Mouse (Mus musculus) 416B (cell line): ENCODE results near the gene Olfr1151.

Experiments used
- DNase-seq: peaks from one replicate; pipeline ENCODE4 v3.0.0; 2011; ENCODE audit warnings: low read depth

Gene Olfr1151

DNA sequence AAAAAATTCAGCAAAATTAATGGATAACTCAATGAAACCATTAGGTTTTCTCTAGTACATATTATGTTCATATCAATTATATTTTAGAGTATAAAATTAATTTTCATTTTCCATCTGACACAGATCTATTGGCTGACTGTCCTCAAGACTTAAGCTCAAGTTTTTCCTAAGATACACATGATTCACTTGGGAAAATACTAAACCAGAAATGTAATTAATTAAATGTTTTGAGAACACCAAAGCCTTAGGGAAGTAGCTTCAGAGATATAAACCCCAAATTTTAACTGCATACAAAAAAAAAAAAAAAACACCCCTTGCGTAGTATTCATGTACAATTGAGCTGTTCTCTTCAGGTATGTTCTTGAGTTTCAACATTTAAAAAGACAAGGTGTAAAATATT lies at the start of gene Olfr1151:
Gene Olfr1151, plus strand, starts transcription at position 301 of the 400 bp plus-strand sequence.
- no peak for DNase-seq

- no peak for DNase-seq
These were observed 46.1 kb upstream of the Olfr1151 start, which contains the start of gene Olfr1145 for GRCm38 (mm10) chr2:87809522-87809921. Gene Olfr1145 (plus strand): TSS chr2:87809822.

GRCm38 (mm10) chr2:87830233-87830632 lies 25.4 kb upstream of the Olfr1151 start, which contains the start of gene Olfr1148:
Gene Olfr1148 (plus strand): TSS chr2:87830533.
- DNase-seq = no peak

DNA sequence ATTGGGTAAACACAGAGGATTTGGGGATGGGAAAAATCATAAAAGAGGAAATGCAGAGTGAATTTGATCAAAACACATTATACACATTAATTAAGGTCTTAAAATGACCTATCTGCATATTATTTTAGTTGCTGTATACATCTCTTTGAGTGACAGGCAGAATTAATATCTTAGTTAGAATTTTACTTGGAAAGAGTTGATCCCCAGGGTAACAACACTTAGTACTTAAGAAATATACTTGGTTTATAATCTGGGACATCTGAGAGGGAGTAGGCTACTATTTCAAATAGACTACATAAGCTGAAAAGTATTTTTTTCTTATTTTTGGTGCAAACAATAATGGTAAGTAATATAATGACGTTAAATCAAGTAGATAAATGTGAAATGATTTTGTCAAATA lies 12.0 kb upstream of the Olfr1151 start, which contains the start of gene Olfr1150-ps1:
Gene Olfr1150-ps1, plus strand, starts transcription at position 301 of the 400 bp plus-strand sequence.
- no peak for DNase-seq

DNA sequence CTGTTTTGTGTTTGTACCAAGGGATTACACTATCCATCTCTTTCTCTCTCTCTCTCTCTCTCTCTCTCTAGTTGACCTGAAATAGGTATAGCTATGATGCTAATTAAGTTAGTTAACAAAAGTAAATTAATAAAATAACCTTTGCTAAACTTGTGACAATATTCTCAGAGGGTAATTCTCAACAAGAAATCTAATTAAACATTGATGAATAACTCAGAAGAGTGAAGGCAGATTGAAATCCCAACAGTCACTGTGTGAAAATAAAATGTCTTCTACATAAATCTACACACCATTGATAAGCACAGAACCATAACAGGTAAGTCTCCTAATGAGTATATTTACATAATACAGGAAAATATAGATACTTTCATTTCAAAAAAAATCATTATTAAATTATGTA lies 10.5 kb downstream of the Olfr1151 start, which contains the start of gene Olfr1152:
Gene Olfr1152, plus strand, starts transcription at position 301 of the 400 bp plus-strand sequence.
- no peak for DNase-seq

- DNase-seq = no peak
These were observed 39.0 kb downstream of the Olfr1151 start, which contains the start of gene Olfr1153 for GRCm38 (mm10) chr2:87894662-87895061. Gene Olfr1153 (plus strand): TSS chr2:87894962.

DNA sequence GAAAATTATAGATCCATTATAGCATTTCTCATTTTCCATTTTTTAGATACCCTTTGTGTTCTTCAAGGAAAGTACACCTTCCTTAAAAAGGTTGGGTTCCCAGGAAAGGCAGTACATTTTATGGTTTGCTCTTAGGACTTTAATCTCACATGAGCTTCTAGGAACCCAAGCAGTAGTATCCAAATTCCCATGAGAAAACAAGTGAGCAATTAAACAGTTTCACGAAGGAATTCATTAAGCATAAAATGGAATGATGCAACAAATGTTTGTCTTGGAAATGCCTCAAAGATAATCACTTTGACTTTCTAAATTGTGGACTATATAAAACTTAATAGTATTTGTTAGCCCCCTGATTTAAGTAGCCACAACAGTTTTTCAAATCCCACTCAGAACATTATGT lies 49.4 kb downstream of the Olfr1151 start, which contains the start of gene Olfr1154:
Gene Olfr1154, minus strand, starts transcription at position 101 of the 400 bp plus-strand sequence.
- no peak for DNase-seq
